Mouse (Mus musculus) kidney, embryonic 15.5 days (tissue): Measurements from ENCODE around the gene Zfp148. TPM values are rescaled to one million over a fixed set of nuclear protein-coding genes. Genes with fewer than 3 reads are reported as not detected.
"Not testable (repeated sequence)": the region's sequence is repeated elsewhere in the genome, so short reads cannot be mapped to it uniquely, and the experiment has no call there.

Source experiments
- ATAC-seq: fragments of 200-750 bp; cut with Nextera tagmentation; replicated peaks from 2 replicates; pipeline ENCODE4 v1.8.0; 2017; ENCODE audit warnings: moderate TSS enrichment; ENCODE audit not compliant: low FRiP score
- H3K27ac ChIP-seq: fragments of 300-500 bp; sonication (generic); 2 replicates; pipeline ENCODE4 v1.5.1; 2015; ENCODE audit warnings: mild to moderate bottlenecking, inconsistent platforms
- H3K27me3 ChIP-seq: fragments of 300-500 bp; sonication (generic); 2 replicates; pipeline ENCODE4 v1.6.1; 2015; ENCODE audit warnings: inconsistent platforms
- H3K36me3 ChIP-seq: fragments of 300-500 bp; sonication (generic); 2 replicates; pipeline ENCODE4 v1.6.1; 2015; ENCODE audit warnings: inconsistent platforms
- H3K4me1 ChIP-seq: fragments of 300-500 bp; sonication (generic); 2 replicates; pipeline ENCODE4 v1.6.1; 2015; ENCODE audit warnings: inconsistent platforms
- H3K4me2 ChIP-seq: fragments of 300-500 bp; sonication (generic); 2 replicates; pipeline ENCODE4 v1.6.1; 2015; ENCODE audit warnings: moderate library complexity, mild to moderate bottlenecking, inconsistent platforms
- H3K4me3 ChIP-seq: fragments of 300-500 bp; sonication (generic); replicated peaks from 2 replicates; pipeline ENCODE4 v1.5.1; 2015; ENCODE audit warnings: mild to moderate bottlenecking, inconsistent platforms
- H3K9ac ChIP-seq: fragments of 300-500 bp; sonication (generic); 2 replicates; pipeline ENCODE4 v1.6.1; 2015; ENCODE audit warnings: mild to moderate bottlenecking, inconsistent platforms
- H3K9me3 ChIP-seq: fragments of 300-500 bp; sonication (generic); replicated peaks from 2 replicates; pipeline ENCODE4 v1.6.1; 2016; ENCODE audit warnings: inconsistent platforms
- WGBS: fragments of 180-500 bp; shearing (Covaris S2); methylation state at CpG from one replicate; pipeline ENCODE4 v1.1.7; 2015; ENCODE audit warnings: mixed read lengths; 5-methylcytosine and 5-hydroxymethylcytosine counted together
- polyA plus RNA-seq: library from polyadenylated mRNA; unstranded; fragments of >200 nt; fragmentation: Nextera tagmentation; extraction: Ambion mirVana; gene quantifications from 2 replicates; pipeline ENCODE4 v1.2.1, GENCODE M21; 2015

Zfp148 gene
- polyA plus RNA-seq, 1 experiment from 2014 or later: 57.7 TPM

GRCm38 (mm10) chr16:33383584-33383983 lies 2.9 kb downstream of the Zfp148 start:
- Histone ChIP-seq H3K27me3 (no peaks in the 10 kb centered on the region), H3K4me1 (peaks cover 29% of the 10 kb centered on the region), H3K36me3 (0 out of 2 replicates have a peak, but pooled peaks cover 3% of the 10 kb centered on the region), H3K4me3 (no peak overlapping the region), H3K27ac (no peak overlapping the region), H3K4me2 (no peak overlapping the region), H3K9ac (no peak overlapping the region), H3K9me3 (no peaks in the 10 kb centered on the region)
- WGBS: 97% methylated on average over 3 of the region's 3 CpGs
- no peak for ATAC-seq

DNA sequence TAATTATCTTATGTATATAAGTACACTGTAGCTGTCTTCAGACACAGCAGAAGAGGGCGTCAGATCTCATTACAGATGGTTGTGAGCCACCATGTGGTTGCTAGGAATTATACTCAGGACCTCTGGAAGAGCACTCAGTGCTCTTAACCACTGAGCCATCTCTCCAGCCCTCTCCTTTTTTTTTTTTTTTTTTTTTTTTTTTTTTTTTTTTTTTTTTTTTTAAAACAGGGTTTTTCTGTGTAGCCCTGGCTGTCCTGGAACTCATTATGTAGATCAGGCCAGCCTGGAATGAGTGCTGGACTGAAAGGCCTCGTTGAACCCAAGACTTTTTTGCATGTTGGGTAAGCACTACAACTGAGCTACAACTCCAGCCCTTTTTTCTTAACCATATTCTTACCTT lies 3.4 kb downstream of the Zfp148 start:
- not testable (repeated sequence) for H3K4me3 ChIP-seq, ATAC-seq, H3K9ac ChIP-seq, H3K36me3 ChIP-seq, H3K4me2 ChIP-seq, H3K9me3 ChIP-seq, H3K27ac ChIP-seq, H3K27me3 ChIP-seq
- H3K4me1 ChIP-seq: peaks cover 26% of the 10 kb centered on the region
- WGBS: 88% methylated on average over 2 of the region's 2 CpGs

DNA sequence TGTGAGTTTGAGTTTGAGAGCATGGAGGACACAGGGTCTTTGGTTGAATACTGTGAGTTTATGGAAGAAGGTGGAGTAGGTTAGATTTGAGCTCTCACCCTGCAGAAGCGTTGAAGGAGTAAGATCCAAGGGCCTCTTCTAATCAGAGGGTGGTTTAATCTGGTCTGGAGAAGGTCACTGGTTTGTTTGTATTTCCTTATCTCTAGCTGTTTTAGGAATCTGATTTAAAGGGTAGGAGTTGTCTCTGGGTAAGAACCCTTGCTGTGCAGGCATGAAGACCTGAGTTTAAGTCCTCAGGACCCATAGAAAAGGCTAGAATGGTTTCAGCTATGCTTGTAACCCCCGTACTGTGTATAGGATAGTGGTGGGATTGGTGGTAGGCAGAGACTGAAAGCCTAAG lies 6.4 kb downstream of the Zfp148 start:
- 82% methylated on average over 2 of the region's 2 CpGs for WGBS
- ATAC-seq: no peak
- H3K27me3 ChIP-seq: no peaks in the 10 kb centered on the region

GRCm38 (mm10) chr16:33387420-33387819 lies 6.8 kb downstream of the Zfp148 start:
- 0 out of 2 replicates have a peak, but pooled peaks cover 3% of the 10 kb centered on the region for H3K36me3 ChIP-seq
- no peak overlapping the region for H3K27ac ChIP-seq

More for the DNA sequence above, 6.4 kb downstream of the Zfp148 start:
- Histone ChIP-seq H3K27ac (no peak overlapping the region), H3K36me3 (0 out of 2 replicates have a peak, but pooled peaks cover 3% of the 10 kb centered on the region), H3K9ac (no peak overlapping the region), H3K9me3 (no peaks in the 10 kb centered on the region), H3K4me2 (no peak overlapping the region), H3K4me3 (no peak overlapping the region), H3K4me1 (peaks cover 10% of the 10 kb centered on the region)

GRCm38 (mm10) chr16:33399913-33400782 lies 19.5 kb downstream of the Zfp148 start:
- Histone ChIP-seq H3K27ac (peak overlapping the region; percentile 86), H3K4me2 (peak overlapping the region; percentile 70), H3K4me3 (peak overlapping the region; percentile 45), H3K4me1 (peaks cover 42% of the 10 kb centered on the region), H3K9me3 (no peaks in the 10 kb centered on the region), H3K27me3 (no peaks in the 10 kb centered on the region), H3K36me3 (no peaks in the 10 kb centered on the region), H3K9ac (peak overlapping the region; percentile 43)
- WGBS: under 1% methylated on average over 28 of the region's 28 CpGs
- ATAC-seq: peak; percentile 88

More at GRCm38 (mm10) chr16:33387420-33387819, 6.8 kb downstream of the Zfp148 start:
- Histone ChIP-seq H3K9me3 (no peaks in the 10 kb centered on the region), H3K4me3 (no peak overlapping the region), H3K27me3 (no peaks in the 10 kb centered on the region), H3K4me1 (peaks cover 6% of the 10 kb centered on the region), H3K4me2 (no peak overlapping the region), H3K9ac (no peak overlapping the region)
- no peak for ATAC-seq
- WGBS: 93% methylated on average over 2 of the region's 2 CpGs

DNA sequence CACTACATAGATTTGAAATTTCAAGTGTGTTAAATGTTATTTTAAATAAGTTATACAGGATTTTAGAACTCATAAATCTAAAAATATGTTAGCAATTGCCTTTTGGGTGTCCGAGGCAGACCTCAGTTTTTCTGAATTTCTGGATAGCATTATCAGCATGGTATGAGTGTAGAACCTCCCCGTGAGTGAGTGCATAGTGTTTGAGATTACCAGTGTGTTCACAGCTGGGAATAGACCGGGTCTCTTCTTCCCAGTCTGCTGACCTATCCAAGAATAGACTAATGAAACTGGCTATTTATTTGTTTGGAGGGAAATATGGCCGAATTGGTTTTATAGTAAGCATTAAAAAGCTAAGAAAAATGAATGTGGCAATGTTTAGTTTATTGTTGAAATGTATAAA lies 20.3 kb downstream of the Zfp148 start:
- 68% methylated on average over 4 of the region's 4 CpGs for WGBS

GRCm38 (mm10) chr16:33403258-33403657 lies 22.6 kb downstream of the Zfp148 start:
- Histone ChIP-seq H3K4me3 (no peak overlapping the region), H3K4me2 (no peak overlapping the region), H3K9me3 (no peaks in the 10 kb centered on the region), H3K4me1 (peaks cover 41% of the 10 kb centered on the region), H3K36me3 (no peaks in the 10 kb centered on the region), H3K27me3 (no peaks in the 10 kb centered on the region), H3K9ac (no peak overlapping the region), H3K27ac (no peak overlapping the region)
- ATAC-seq: no peak
- 74% methylated on average over 2 of the region's 2 CpGs for WGBS

More for the DNA sequence above, 20.3 kb downstream of the Zfp148 start:
- H3K36me3 ChIP-seq: no peaks in the 10 kb centered on the region
- H3K9ac ChIP-seq: no peak overlapping the region
- H3K4me1 ChIP-seq: peaks cover 45% of the 10 kb centered on the region
- H3K27me3 ChIP-seq: no peaks in the 10 kb centered on the region
- H3K4me2 ChIP-seq: no peak overlapping the region
- no peak overlapping the region for H3K27ac ChIP-seq
- no peak overlapping the region for H3K4me3 ChIP-seq
- H3K9me3 ChIP-seq: no peaks in the 10 kb centered on the region
- no peak for ATAC-seq

DNA sequence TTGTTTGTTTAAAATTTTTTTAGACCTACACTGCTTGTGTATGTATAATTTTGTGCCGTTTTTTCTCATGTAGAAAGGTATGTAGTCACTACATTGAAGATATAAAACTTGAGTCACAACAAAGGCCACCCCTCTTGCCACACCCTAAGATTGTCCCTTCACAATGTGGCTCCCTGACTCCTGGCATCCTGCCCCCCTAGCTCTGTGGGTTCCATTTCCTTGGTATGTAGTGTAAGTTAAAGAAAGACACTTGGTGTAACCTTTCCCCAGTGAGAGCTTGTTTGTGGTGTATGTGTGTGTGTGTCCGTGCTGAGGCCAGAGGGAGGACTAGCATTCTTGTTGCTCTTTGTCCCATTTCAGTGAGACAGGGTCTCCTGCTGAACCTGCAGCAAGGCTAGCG lies 23.4 kb downstream of the Zfp148 start:
- 81% methylated on average over 3 of the region's 3 CpGs for WGBS
- Histone ChIP-seq H3K9ac (no peak overlapping the region), H3K4me1 (peaks cover 40% of the 10 kb centered on the region)

DNA sequence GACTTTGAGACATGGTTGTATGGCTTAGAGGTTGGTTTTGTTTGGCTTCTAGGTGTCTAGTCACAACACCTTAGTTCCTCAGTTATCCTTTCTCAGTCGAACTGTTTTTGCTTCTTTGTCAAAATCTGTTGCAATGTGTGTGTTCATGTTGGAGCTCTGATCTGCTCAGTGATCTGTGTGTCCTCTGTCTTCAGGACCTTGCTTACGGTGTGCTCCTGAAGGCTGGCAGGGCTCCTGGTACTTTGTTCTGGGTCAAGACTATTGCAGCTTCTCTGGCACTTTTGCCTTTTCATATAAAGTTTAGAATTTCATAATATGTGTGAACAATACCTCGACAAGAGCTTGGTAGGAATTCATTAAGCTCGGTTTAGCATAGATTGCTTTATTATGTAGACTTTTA lies 24.9 kb downstream of the Zfp148 start:
- peaks cover 34% of the 10 kb centered on the region for H3K4me1 ChIP-seq
- no peaks in the 10 kb centered on the region for H3K36me3 ChIP-seq
- no peaks in the 10 kb centered on the region for H3K27me3 ChIP-seq
- no peaks in the 10 kb centered on the region for H3K9me3 ChIP-seq
- 73% methylated on average over 4 of the region's 4 CpGs for WGBS
- H3K9ac ChIP-seq: no peak overlapping the region
- no peak overlapping the region for H3K4me2 ChIP-seq
- H3K4me3 ChIP-seq: no peak overlapping the region
- no peak for ATAC-seq
- H3K27ac ChIP-seq: 0 out of 2 replicates have a peak overlapping the region, but pooled peaks have one; percentile 41

More for the DNA sequence above, 23.4 kb downstream of the Zfp148 start:
- Histone ChIP-seq H3K27ac (no peak overlapping the region), H3K9me3 (no peaks in the 10 kb centered on the region), H3K4me3 (no peak overlapping the region), H3K4me2 (no peak overlapping the region), H3K36me3 (no peaks in the 10 kb centered on the region), H3K27me3 (no peaks in the 10 kb centered on the region)
- ATAC-seq: no peak

- H3K27me3 ChIP-seq: no peaks in the 10 kb centered on the region
- H3K4me3 ChIP-seq: no peak overlapping the region
- 86% methylated on average over 2 of the region's 2 CpGs for WGBS
- H3K4me1 ChIP-seq: peaks cover 27% of the 10 kb centered on the region
- H3K9me3 ChIP-seq: no peaks in the 10 kb centered on the region
- ATAC-seq: no peak
- H3K4me2 ChIP-seq: no peak overlapping the region
- no peak overlapping the region for H3K27ac ChIP-seq
- H3K36me3 ChIP-seq: no peaks in the 10 kb centered on the region
- no peak overlapping the region for H3K9ac ChIP-seq
Measured at GRCm38 (mm10) chr16:33410151-33410550, 29.5 kb downstream of the Zfp148 start.

GRCm38 (mm10) chr16:33410605-33411004 lies 30.0 kb downstream of the Zfp148 start:
- WGBS: 84% methylated on average over 1 of the region's 1 CpGs
- no peak for ATAC-seq
- Histone ChIP-seq H3K36me3 (no peaks in the 10 kb centered on the region), H3K27ac (no peak overlapping the region), H3K27me3 (no peaks in the 10 kb centered on the region), H3K9me3 (no peaks in the 10 kb centered on the region), H3K4me1 (peaks cover 28% of the 10 kb centered on the region), H3K9ac (no peak overlapping the region), H3K4me3 (no peak overlapping the region), H3K4me2 (no peak overlapping the region)

- H3K27me3 ChIP-seq: no peaks in the 10 kb centered on the region
- H3K9ac ChIP-seq: no peak overlapping the region
- H3K4me3 ChIP-seq: no peak overlapping the region
- WGBS: 84% methylated on average over 5 of the region's 5 CpGs
- ATAC-seq: no peak
- H3K4me2 ChIP-seq: no peak overlapping the region
- no peaks in the 10 kb centered on the region for H3K36me3 ChIP-seq
- peaks cover 40% of the 10 kb centered on the region for H3K4me1 ChIP-seq
- no peak overlapping the region for H3K27ac ChIP-seq
- no peaks in the 10 kb centered on the region for H3K9me3 ChIP-seq
Measured at GRCm38 (mm10) chr16:33414191-33414590, 33.6 kb downstream of the Zfp148 start.
